In the genomic region with DNA sequence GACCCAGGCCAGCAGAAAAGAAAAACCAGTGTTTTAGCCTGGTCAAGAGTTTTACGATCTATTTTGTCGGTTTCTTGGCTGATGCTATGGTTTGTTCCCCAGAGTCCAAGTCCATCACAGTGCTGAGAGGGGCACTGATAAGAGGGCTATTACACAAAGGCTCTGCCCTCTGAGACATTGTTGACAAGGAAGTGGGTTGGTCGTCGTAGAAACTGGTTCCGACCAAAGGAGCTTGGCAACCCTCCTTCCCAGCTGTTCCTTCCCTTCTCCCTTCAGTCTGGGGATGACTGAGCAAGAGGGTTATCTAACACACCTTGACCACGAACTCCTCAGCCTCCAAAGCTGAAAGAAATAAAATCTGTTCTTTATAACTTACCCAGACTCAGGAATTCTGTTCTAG, we compare ENCODE assay signal across 9 mouse cellular contexts. TPM values are rescaled to one million over a fixed set of nuclear protein-coding genes. Genes with fewer than 3 reads are reported as not detected.
DNase-seq lines count a peak whose midpoint lies in the region; ATAC-seq lines count a peak whose summit lies in the region.
"Had no signal": no experiment of that assay in that cellular context is flagged by ENCODE, and none has a peak within 500 bp of the region (broad histone marks: within the 10 kb centered on the region; RNA-seq: fewer than 3 reads in every experiment).

A gene (minus strand): TSS at position 193 of the 400 bp plus-strand sequence.

- H3K4me3 ChIP-seq in embryonic facial prominence, embryonic 11.5 days (ENCODE audit: low read depth, low read length): no peak within 1 kb of the TSS
- no peak within 1 kb of the TSS for H3K4me3 ChIP-seq in intestine, embryonic 14.5 days (ENCODE audit: low read depth, low read length)
- H3K4me3 ChIP-seq in midbrain, embryonic 14.5 days (replicated peaks; ENCODE audit: low read depth, low read length): no peak within 1 kb of the TSS

- H3K27me3 ChIP-seq in embryonic facial prominence, embryonic 11.5 days (ENCODE audit: control insufficient read depth, insufficient read depth, low read length): no peaks in the 10 kb centered on the region
- H3K27me3 ChIP-seq in intestine, embryonic 14.5 days (replicated peaks; ENCODE audit: control insufficient read depth, insufficient read depth, low read length): no peaks in the 10 kb centered on the region
- no peaks in the 10 kb centered on the region for H3K27me3 ChIP-seq in midbrain, embryonic 14.5 days (ENCODE audit: control insufficient read depth, insufficient read depth, low read length)
- H3K27me3 ChIP-seq: Patski had no signal

- no peaks in the 10 kb centered on the region for H3K9me3 ChIP-seq in embryonic facial prominence, embryonic 11.5 days (replicated peaks; ENCODE audit: control insufficient read depth, low read length)
- H3K9me3 ChIP-seq in intestine, embryonic 14.5 days (ENCODE audit: control insufficient read depth, low read length): no peaks in the 10 kb centered on the region
- H3K9me3 ChIP-seq in midbrain, embryonic 14.5 days (ENCODE audit: control insufficient read depth, low read length): no peaks in the 10 kb centered on the region

- H3K36me3 ChIP-seq in embryonic facial prominence, embryonic 11.5 days (replicated peaks; ENCODE audit: control insufficient read depth, insufficient read depth, low read depth, low read length): no peaks in the 10 kb centered on the region
- no peaks in the 10 kb centered on the region for H3K36me3 ChIP-seq in intestine, embryonic 14.5 days (ENCODE audit: control insufficient read depth, insufficient read depth, low read length)
- H3K36me3 ChIP-seq in midbrain, embryonic 14.5 days (ENCODE audit: control insufficient read depth, insufficient read depth, low read length): no peaks in the 10 kb centered on the region

- ATAC-seq in embryonic facial prominence, embryonic 11.5 days (replicated peaks; ENCODE audit: insufficient number of reproducible peaks, low FRiP score, low TSS enrichment, low read depth): no peak
- ATAC-seq in intestine, embryonic 14.5 days (replicated peaks; ENCODE audit: low FRiP score, low TSS enrichment, low read depth): no peak
- ATAC-seq in midbrain, embryonic 14.5 days (ENCODE audit: low FRiP score, low TSS enrichment): no peak
- ATAC-seq: Patski had no signal

- H3K4me1 ChIP-seq in embryonic facial prominence, embryonic 11.5 days (ENCODE audit: control insufficient read depth, insufficient read depth, low read length): peaks cover 7% of the 10 kb centered on the region
- H3K4me1 ChIP-seq in intestine, embryonic 14.5 days (replicated peaks; ENCODE audit: control insufficient read depth, insufficient read depth, low read length): 0 out of 2 replicates have a peak, but pooled peaks cover 5% of the 10 kb centered on the region
- H3K4me1 ChIP-seq in midbrain, embryonic 14.5 days (ENCODE audit: control insufficient read depth, insufficient read depth, low read length): peaks cover 20% of the 10 kb centered on the region

- H3K4me2 ChIP-seq in embryonic facial prominence, embryonic 11.5 days (ENCODE audit: low read depth, low read length): no peak within 1 kb of the TSS
- H3K4me2 ChIP-seq in intestine, embryonic 14.5 days (ENCODE audit: low read length): no peak within 1 kb of the TSS
- no peak within 1 kb of the TSS for H3K4me2 ChIP-seq in midbrain, embryonic 14.5 days (ENCODE audit: low read length)

- H3K9ac ChIP-seq in embryonic facial prominence, embryonic 11.5 days (replicated peaks; ENCODE audit: low read length): no peak within 1 kb of the TSS
- no peak within 1 kb of the TSS for H3K9ac ChIP-seq in intestine, embryonic 14.5 days (ENCODE audit: low read length)
- H3K9ac ChIP-seq in midbrain, embryonic 14.5 days (replicated peaks; ENCODE audit: low read length): no peak within 1 kb of the TSS

- peak; percentile 14 for DNase-seq in kidney, postnatal 10 days
- no peak for DNase-seq in kidney, postnatal 4 days
- no peak for DNase-seq in embryonic facial prominence, embryonic 11.5 days (ENCODE audit: low spot score)
- no peak for DNase-seq in intestine, embryonic 14.5 days (ENCODE audit: low spot score)
- DNase-seq in midbrain, embryonic 14.5 days: no peak
- no peak for DNase-seq in right cerebral cortex, adult 18-20 months
- no peak for DNase-seq in ovary, adult 18-20 months (ENCODE audit: low spot score)
- no peak for DNase-seq in frontal cortex, postnatal 36 days (ENCODE audit: low spot score in 2 of 2)

- WGBS in embryonic facial prominence, embryonic 11.5 days: 93% methylated on average over 6 of the region's 6 CpGs
- 72% methylated on average over 6 of the region's 6 CpGs for WGBS in intestine, embryonic 14.5 days
- 87% methylated on average over 6 of the region's 6 CpGs for WGBS in midbrain, embryonic 14.5 days

- H3K27ac ChIP-seq in embryonic facial prominence, embryonic 11.5 days (replicated peaks; ENCODE audit: low read depth, low read length): no peak within 1 kb of the TSS
- no peak within 1 kb of the TSS for H3K27ac ChIP-seq in intestine, embryonic 14.5 days (ENCODE audit: low read depth)
- H3K27ac ChIP-seq in midbrain, embryonic 14.5 days (replicated peaks; ENCODE audit: low read depth, low read length): no peak within 1 kb of the TSS

RNA-seq across cellular contexts. Expression of the gene that starts here (rescaled TPM):
- 41.9 and 42.1 TPM in 2 replicates for polyA plus RNA-seq in embryonic facial prominence, embryonic 11.5 days (2014; fragmentation: Nextera tagmentation; extraction: Ambion mirVana)
- 35.2 and 37.8 TPM in 2 replicates for polyA plus RNA-seq in intestine, embryonic 14.5 days (2014; fragmentation: Nextera tagmentation; extraction: Ambion mirVana)
- polyA plus RNA-seq in midbrain, embryonic 14.5 days (2014; fragmentation: Nextera tagmentation; extraction: Ambion mirVana): 75.0 and 83.1 TPM in 2 replicates
